Mouse (Mus musculus) layer of hippocampus, postnatal 10 days (tissue): ENCODE results near the gene Hba-x. TPM values are rescaled to one million over a fixed set of nuclear protein-coding genes. Genes with fewer than 3 reads are reported as not detected.

Source experiments
- DNase-seq, 2 experiments: peaks; one replicate each; pipeline ENCODE4 v3.0.0; 2021; ENCODE audit warnings: low spot score in 2 of 2
- total RNA-seq, 2 experiments: library from RNA; stranded (reverse); gene quantifications; 2 replicates each; pipeline ENCODE4 v1.2.3; 2021

The Hba-x gene
- total RNA-seq, 2 experiments from 2014 or later: not detected

GRCm38 (mm10) chr11:32321196-32321565 is 45.0 kb downstream of the Hba-x start:
- peak; percentile 71 to 80 for DNase-seq

- peak; percentile 91 to 93 for DNase-seq
These were observed 48.4 kb downstream of the Hba-x start for GRCm38 (mm10) chr11:32324609-32325008.

Other genes with a start within 250 kb of the Hba-x start
- gene Il9r, start 76.1 kb upstream of the Hba-x start, total RNA-seq: not detected
- gene Snrnp25, start 71.0 kb upstream of the Hba-x start, total RNA-seq: 10 to 100 TPM; 28.3 to 29.8 TPM
- gene Rhbdf1, start 54.1 kb upstream of the Hba-x start, total RNA-seq: 10 to 100 TPM; 25.9 to 32.8 TPM
- 10 to 100 TPM; 18.5 to 20.7 TPM for gene Mpg, start 49.9 kb upstream of the Hba-x start, total RNA-seq
- 10 to 100 TPM; 51.7 to 58.1 TPM for gene Nprl3, start 8.7 kb upstream of the Hba-x start, total RNA-seq
- gene Hba-a1, start 7.1 kb downstream of the Hba-x start, total RNA-seq: 100 to 1,000 TPM; 667 to 733 TPM
- 1 to 10 TPM; 2.3 to 4.1 TPM for gene Hbq1b, start 10.6 kb downstream of the Hba-x start, total RNA-seq
- 100 to 1,000 TPM; 562 to 789 TPM for gene Hba-a2, start 20.1 kb downstream of the Hba-x start, total RNA-seq
- gene Hbq1a, start 23.7 kb downstream of the Hba-x start, total RNA-seq: 1 to 10 TPM; 1.6 to 2.7 TPM
- gene Sh3pxd2b, start 71.4 kb downstream of the Hba-x start, total RNA-seq: 10 to 100 TPM; 28.3 to 28.5 TPM
- gene Ubtd2, start 179.0 kb downstream of the Hba-x start, total RNA-seq: 10 to 100 TPM; 45.3 to 45.5 TPM